In the genomic region with DNA sequence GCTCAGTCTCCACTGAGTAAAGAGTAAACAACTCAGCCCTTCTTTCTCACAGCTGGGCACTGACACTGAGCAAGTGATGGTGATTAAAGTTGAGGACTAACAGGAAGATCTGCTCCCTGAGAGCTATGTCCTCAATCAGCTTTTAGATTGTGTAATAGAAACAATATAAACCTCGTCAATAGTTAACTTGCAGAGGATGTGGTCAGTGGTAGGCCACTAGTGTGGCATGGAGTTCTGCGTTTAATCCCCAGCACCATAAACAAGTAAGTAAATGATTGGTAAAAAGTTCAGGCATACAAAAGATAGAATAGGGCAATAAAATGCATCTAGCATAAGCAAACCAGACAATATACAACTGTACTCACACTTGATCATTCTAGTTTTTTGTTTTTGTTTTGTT, we compare ENCODE assay signal across 20 mouse cellular contexts. TPM values are rescaled to one million over a fixed set of nuclear protein-coding genes. Genes with fewer than 3 reads are reported as not detected.
A peak's percentile ranks its signal among the peaks of the same experiment; 100 is the strongest.
DNase-seq lines count a peak whose midpoint lies in the region; ATAC-seq lines count a peak whose summit lies in the region.
"Had no signal": no experiment of that assay in that cellular context is flagged by ENCODE, and none has a peak within 500 bp of the region (broad histone marks: within the 10 kb centered on the region; RNA-seq: fewer than 3 reads in every experiment).

No protein-coding gene starts in this region.

- no peaks in the 10 kb centered on the region for H3K27me3 ChIP-seq in intestine, embryonic 16.5 days (replicated peaks; ENCODE audit: control insufficient read depth, insufficient read depth, low read length)
- no peaks in the 10 kb centered on the region for H3K27me3 ChIP-seq in intestine, embryonic 15.5 days (replicated peaks)
- no peaks in the 10 kb centered on the region for H3K27me3 ChIP-seq in midbrain, embryonic 11.5 days (ENCODE audit: control insufficient read depth, insufficient read depth, low read length)
- H3K27me3 ChIP-seq: embryonic facial prominence, embryonic 12.5 days; forebrain, embryonic 13.5 days; forebrain, embryonic 15.5 days had no signal

- H3K9me3 ChIP-seq in intestine, embryonic 16.5 days (ENCODE audit: control insufficient read depth, low read length), result no peaks in the 10 kb centered on the region
- H3K9me3 ChIP-seq in intestine, embryonic 15.5 days, result no peaks in the 10 kb centered on the region
- no peaks in the 10 kb centered on the region for H3K9me3 ChIP-seq in midbrain, embryonic 11.5 days (ENCODE audit: control insufficient read depth, low read length)
- H3K9me3 ChIP-seq: embryonic facial prominence, embryonic 10.5 days; embryonic facial prominence, embryonic 12.5 days; forebrain, embryonic 13.5 days; forebrain, embryonic 15.5 days had no signal

- no peak overlapping the region for H3K27ac ChIP-seq in intestine, embryonic 16.5 days (ENCODE audit: low read length)
- no peak overlapping the region for H3K27ac ChIP-seq in intestine, embryonic 15.5 days
- no peak overlapping the region for H3K27ac ChIP-seq in midbrain, embryonic 11.5 days (ENCODE audit: low read depth, low read length)
- H3K27ac ChIP-seq: embryonic facial prominence, embryonic 10.5 days; embryonic facial prominence, embryonic 12.5 days; forebrain, embryonic 13.5 days; forebrain, embryonic 15.5 days had no signal

- no peaks in the 10 kb centered on the region for H3K4me1 ChIP-seq in intestine, embryonic 16.5 days (ENCODE audit: control insufficient read depth, insufficient read depth, low read length)
- no peaks in the 10 kb centered on the region for H3K4me1 ChIP-seq in intestine, embryonic 15.5 days (replicated peaks)
- no peaks in the 10 kb centered on the region for H3K4me1 ChIP-seq in midbrain, embryonic 11.5 days (ENCODE audit: control insufficient read depth, insufficient read depth, low read length)
- H3K4me1 ChIP-seq: embryonic facial prominence, embryonic 10.5 days; embryonic facial prominence, embryonic 12.5 days; forebrain, embryonic 13.5 days; forebrain, embryonic 15.5 days had no signal

- no peak overlapping the region for H3K4me2 ChIP-seq in intestine, embryonic 16.5 days (ENCODE audit: low read depth, low read length)
- no peak overlapping the region for H3K4me2 ChIP-seq in intestine, embryonic 15.5 days (replicated peaks)
- no peak overlapping the region for H3K4me2 ChIP-seq in midbrain, embryonic 11.5 days
- H3K4me2 ChIP-seq: embryonic facial prominence, embryonic 12.5 days; forebrain, embryonic 13.5 days; forebrain, embryonic 15.5 days had no signal

- ATAC-seq in intestine, embryonic 16.5 days, result peak; percentile 28; the same call in 1 of the 2 replicates
- ATAC-seq in intestine, embryonic 15.5 days, result no peak
- ATAC-seq in granulocyte monocyte progenitor cell, adult 5-6 weeks (replicated peaks; ENCODE audit: poor library complexity, severe bottlenecking), result peak; percentile 42
- ATAC-seq in midbrain, embryonic 11.5 days (ENCODE audit: low FRiP score), result no peak
- ATAC-seq: activated CD4-positive, CD25-positive, alpha-beta regulatory T cell, adult 4 months; forebrain, embryonic 13.5 days; forebrain, embryonic 15.5 days had no signal

- WGBS in intestine, embryonic 16.5 days, result 68% methylated on average over 2 of the region's 2 CpGs
- WGBS in intestine, embryonic 15.5 days, result 76% methylated on average over 2 of the region's 2 CpGs
- WGBS in large intestine, adult 2 months, result 23% methylated on average over 2 of the region's 2 CpGs
- 87% methylated on average over 2 of the region's 2 CpGs for WGBS in midbrain, embryonic 11.5 days

- 0 out of 2 replicates have a peak, but pooled peaks cover 11% of the 10 kb centered on the region for H3K36me3 ChIP-seq in intestine, embryonic 16.5 days (ENCODE audit: control insufficient read depth, insufficient read depth, low read length)
- H3K36me3 ChIP-seq in intestine, embryonic 15.5 days, result peaks cover 17% of the 10 kb centered on the region
- peaks cover 24% of the 10 kb centered on the region; the same call in 1 of the 2 replicates for H3K36me3 ChIP-seq in midbrain, embryonic 11.5 days (ENCODE audit: control insufficient read depth, insufficient read depth, low read length)

- no peak overlapping the region for H3K4me3 ChIP-seq in intestine, embryonic 16.5 days (ENCODE audit: low read length)
- no peak overlapping the region for H3K4me3 ChIP-seq in intestine, embryonic 15.5 days (replicated peaks)
- no peak overlapping the region for H3K4me3 ChIP-seq in midbrain, embryonic 11.5 days (ENCODE audit: low read depth, low read length)
- H3K4me3 ChIP-seq: embryonic facial prominence, embryonic 10.5 days; embryonic facial prominence, embryonic 12.5 days; forebrain, embryonic 13.5 days; forebrain, embryonic 15.5 days had no signal

- no peak overlapping the region for H3K9ac ChIP-seq in intestine, embryonic 16.5 days (ENCODE audit: low read depth, low read length)
- no peak overlapping the region for H3K9ac ChIP-seq in intestine, embryonic 15.5 days
- H3K9ac ChIP-seq in midbrain, embryonic 11.5 days (ENCODE audit: low read length), result no peak overlapping the region
- H3K9ac ChIP-seq: embryonic facial prominence, embryonic 12.5 days; forebrain, embryonic 13.5 days; forebrain, embryonic 15.5 days had no signal

- peak; percentile 43 for DNase-seq in large intestine, adult 2 months (ENCODE audit: low read depth, low spot score)
- no peak for DNase-seq in kidney, postnatal 4 days
- no peak for DNase-seq in midbrain, embryonic 11.5 days (ENCODE audit: low spot score, missing footprints)
- no peak for DNase-seq in frontal cortex, postnatal 10 days (ENCODE audit: low spot score in 2 of 2)
- DNase-seq: adrenal gland, adult 8-10 months; adrenal gland, postnatal 14 days; adrenal gland, postnatal 36 days; cerebellum, adult 11-12 months; cerebellum, adult 2 months; cerebellum, adult 9-10 months; cerebellum, postnatal 10 days; cerebellum, postnatal 25 days had no signal

RNA-seq across cellular contexts. Expression of a gene that starts 30.7 kb away (rescaled TPM):
- polyA plus RNA-seq in intestine, embryonic 16.5 days (2015; fragmentation: Nextera tagmentation; extraction: Ambion mirVana), result 8.5 and 9.1 TPM in 2 replicates
- 10.5 and 12.7 TPM in 2 replicates for polyA plus RNA-seq in intestine, embryonic 15.5 days (2015; fragmentation: Nextera tagmentation; extraction: Ambion mirVana)
- 14.9 and 15.6 TPM in 2 replicates for total RNA-seq in granulocyte monocyte progenitor cell, adult 5-6 weeks (2014; fragmentation: Nextera tagmentation)
- 15.5 and 15.8 TPM in 2 replicates for total RNA-seq in granulocyte monocyte progenitor cell, adult 5-6 weeks (2017)
- polyA plus RNA-seq in large intestine, adult 2 months (2012; rRNA removed), result 2.5 and 3.4 TPM in 2 replicates
- 28.8 and 32.3 TPM in 2 replicates for polyA plus RNA-seq in midbrain, embryonic 11.5 days (2014; fragmentation: Nextera tagmentation; extraction: Ambion mirVana)

Comparison
In these comparisons a context has a peak if more than half of its experiments do, and no peak if none do; other contexts are left out.
1. ATAC-seq: peak in intestine, embryonic 16.5 days (single experiment) and granulocyte monocyte progenitor cell, adult 5-6 weeks (single experiment); none in intestine, embryonic 15.5 days (single experiment) and midbrain, embryonic 11.5 days (single experiment).